Mouse (Mus musculus) urinary bladder, postnatal 4 days (tissue): ENCODE data around the gene Garnl3.
A peak's percentile ranks its signal among the peaks of the same experiment; 100 is the strongest.

Experiments used
- DNase-seq, 2 experiments: peaks; one replicate each; pipeline ENCODE4 v3.0.0; 2021 to 2022; ENCODE audit warnings: low spot score in 2 of 2

The Garnl3 gene

DNA sequence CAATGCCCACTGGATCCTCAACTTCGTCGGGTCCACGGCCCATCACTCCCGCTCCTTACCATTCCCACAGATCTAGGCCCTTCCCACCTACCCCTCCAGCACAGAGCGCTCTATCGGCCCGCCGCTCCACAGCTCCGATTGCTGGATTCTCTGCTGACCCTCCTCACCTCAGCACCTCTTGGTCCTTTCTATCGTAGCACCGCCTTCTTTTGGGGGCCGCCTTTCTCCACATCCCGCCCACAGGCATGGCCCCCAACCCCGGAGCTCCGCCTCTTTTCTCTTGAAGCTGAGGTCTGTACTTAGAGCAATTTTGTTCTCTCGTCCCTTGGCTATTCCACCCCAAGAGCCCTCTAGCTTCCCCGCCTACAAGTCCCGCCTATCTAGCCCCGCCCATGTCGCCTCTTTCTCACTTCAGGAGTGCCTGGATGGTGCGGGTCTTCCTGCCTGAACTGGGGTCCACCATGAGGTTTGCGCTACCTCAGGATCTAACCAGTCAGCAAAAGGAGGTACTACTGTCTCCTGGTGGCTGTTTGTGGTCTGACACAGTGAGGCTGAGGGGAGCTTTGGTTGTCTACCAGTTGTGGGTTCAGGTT, at the start of gene Garnl3:
Gene Garnl3 (minus strand): TSS at position 155 of the 593 bp plus-strand sequence.
- peak; percentile 68 to 74 for DNase-seq

DNA sequence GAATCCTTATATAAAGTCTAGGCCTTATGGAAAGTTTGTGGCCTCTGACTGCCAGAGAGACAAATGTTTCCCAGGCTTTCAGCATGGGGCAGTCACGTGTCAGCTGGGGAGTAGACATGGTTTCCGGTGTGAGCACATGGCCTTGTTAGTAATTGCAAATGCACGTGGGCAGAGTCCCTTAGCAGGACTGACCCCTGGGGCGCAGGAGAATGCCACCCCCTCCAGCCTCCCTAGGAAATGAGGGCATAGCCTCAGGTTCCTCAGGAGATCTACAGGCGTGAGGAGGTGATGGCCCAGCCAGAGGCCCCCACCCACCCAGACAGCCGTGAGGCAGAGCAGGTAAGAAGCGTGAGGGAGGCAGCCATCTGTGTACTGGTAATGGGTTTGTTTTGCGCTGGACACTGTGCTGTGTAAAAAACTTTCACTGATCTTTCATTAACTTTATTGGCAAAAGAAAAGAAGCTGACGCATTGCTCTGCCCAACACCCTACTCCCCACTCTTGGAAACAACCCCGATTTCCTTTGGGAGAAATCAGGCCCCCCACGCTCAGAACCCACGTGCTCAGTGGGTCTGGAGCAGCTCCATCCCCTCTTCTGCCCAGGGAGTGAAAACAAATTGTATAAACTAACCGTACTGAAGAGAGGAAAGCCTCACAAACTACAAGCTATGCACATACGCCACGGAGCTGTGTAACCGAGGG, 48.6 kb upstream of the Garnl3 start:
- DNase-seq: no peak

DNA sequence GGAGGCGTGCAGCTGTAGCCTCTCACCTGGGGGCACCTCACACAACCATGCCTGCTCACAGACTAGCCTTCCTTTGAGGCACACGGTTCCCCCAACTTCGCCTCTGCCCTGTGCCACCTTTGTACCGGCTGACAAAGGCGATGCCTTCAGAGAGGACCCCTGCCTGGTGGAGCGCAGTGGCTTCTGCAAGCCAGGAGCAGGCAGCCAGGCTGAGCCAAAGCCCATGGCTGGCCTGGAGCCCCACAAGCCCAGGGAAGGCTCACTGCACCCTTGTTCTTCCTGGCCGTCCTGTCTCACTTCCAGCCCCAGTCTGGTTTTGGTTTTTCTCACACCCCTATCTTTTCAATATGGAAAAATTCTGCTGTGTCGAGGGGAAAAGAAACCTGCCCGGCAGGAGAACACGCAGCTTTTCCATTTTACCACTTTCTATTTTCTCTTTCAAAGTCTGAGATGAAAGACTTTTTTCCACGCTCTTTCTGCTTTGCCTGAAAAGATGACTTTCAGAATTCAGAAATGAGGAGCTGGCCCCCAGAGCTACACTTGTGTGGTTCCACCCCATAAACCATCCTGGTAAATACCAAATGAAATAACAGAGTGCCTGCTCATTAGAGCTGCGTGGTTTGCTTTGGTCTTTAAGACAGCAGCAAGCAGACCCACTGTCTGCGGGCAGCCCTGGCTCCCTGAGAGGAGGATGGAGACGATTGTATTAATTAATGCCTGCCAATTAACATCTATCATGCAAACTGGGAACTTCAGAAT, 47.9 kb upstream of the Garnl3 start:
- DNase-seq: no peak

DNA sequence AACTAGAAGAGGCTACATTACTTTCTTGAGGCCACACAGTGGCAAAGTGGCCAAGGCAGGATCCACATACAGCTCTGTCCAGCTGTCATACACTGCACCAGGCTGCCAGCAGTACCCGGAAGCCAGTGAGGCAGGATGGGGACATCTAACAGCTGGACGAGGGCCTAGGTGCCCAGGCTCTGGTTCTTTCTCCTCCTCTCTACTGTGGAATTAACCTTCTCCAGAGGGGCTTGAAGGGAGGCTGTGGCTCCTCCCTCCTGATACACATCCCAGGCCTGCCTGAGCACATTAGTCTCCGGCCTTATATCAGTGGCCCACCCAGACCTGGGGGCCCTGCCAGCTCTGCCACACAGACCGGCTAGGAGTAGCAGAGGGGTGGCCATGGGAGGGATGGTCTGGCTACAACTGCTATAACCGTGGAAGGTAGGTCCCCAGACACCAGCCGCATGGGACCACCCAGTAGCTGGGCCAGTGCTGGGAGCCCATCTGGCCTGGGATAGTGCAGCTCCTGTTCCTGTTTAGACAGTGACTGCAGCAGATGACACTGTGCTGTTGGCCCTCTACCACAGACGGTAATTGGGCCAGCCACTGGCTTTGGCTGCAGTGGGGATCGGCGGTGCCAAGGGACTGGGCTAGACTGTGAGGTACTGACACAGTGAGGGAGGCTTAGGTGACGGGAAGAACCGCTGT, 46.9 kb upstream of the Garnl3 start:
- no peak for DNase-seq

DNA sequence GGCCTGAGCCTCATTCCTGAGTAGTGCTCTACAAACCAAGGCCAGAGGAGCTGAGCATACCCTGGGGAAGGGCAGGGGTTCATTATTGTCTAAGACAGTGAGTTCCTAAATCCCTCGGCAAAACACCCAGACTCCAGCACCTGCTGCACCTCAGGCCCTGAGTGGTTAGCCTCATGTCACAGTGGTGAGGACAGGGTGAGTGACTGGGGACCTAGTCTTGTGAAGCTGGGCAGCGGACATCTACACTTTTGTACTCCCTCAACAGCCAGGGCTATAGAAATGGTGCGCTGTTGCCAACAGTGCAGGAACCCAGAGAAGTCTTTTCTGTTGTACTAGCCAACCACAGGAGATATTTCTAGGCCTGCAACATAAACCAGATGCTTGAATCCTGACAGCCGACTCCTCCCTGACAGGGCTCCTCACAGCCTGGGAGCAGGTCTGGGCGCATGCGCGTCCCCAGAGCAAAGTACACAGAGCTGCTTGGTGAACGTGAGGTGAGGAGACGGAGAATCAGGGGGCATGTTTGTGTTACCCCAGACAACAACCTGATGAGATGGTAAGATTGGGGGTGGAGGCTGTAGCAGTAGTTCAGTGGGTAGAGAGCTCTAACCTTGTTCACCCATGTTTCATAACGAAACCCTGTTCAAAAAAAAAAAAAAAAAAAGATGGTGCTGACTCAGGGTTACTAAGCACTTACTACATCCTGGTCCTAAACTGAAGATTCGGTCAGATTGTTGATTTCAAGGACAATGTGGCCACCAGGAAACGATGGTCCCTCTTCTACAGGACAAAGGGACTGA, 46.2 kb upstream of the Garnl3 start:
- peak in 1 of 2 experiments; percentile 40 for DNase-seq

DNA sequence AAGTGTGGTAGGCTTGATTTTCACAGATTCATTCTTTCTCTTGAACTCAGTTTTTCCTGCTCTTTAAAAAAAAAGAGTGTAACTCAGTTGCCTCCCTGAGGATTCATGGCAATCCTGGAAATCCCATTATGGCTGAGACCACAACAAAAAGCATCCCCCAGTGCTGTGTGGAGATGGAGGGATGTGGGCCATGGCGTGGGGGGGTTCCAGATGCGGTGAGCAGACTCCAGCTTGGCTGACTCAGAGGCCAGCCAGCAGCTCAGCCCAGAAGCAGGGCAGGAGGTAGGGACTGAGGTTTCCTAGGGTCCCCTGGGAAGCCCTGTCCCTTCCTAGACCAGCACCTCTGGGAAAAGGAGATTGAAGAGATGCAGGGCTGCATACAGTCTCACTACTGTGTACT, 45.5 kb upstream of the Garnl3 start:
- no peak for DNase-seq

DNA sequence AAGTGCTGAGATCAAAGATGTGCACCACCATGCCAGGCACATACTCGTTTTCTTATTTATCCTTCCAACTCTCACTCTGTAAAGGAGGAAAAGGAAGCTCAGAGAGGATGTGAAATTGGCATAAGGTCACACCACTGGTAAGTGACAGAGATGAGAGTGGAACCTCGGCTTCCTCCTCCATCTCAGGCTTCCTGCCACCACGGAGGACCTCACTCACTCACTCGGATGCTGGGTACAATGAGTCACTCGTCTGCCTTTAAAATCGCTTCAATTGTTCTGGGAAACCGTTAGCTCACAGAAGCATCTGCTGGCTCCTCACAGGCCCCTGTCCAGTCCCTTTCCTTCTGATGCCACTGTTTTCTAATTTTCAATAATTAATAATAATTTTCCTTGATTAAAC, 45.1 kb upstream of the Garnl3 start:
- no peak for DNase-seq

DNA sequence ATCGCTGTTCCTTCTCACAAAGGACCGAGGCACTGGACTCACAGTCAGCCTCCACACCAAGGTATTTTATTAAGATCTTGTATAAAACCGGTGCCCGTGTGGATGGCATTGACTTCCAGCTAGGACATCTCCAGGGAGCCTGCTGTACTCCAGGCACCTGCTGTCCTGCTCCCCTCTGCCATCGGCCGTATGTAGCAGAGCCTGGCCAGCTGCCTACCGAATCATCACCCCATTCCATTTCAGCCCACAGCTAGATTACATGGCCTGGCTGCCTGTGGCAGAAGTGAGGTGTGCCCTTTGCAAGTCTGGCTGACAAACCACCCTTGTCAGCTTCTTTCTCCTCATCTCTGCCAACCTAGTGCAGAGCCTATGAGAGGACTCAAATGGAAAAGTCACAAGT, 42.2 kb upstream of the Garnl3 start:
- DNase-seq: no peak

DNA sequence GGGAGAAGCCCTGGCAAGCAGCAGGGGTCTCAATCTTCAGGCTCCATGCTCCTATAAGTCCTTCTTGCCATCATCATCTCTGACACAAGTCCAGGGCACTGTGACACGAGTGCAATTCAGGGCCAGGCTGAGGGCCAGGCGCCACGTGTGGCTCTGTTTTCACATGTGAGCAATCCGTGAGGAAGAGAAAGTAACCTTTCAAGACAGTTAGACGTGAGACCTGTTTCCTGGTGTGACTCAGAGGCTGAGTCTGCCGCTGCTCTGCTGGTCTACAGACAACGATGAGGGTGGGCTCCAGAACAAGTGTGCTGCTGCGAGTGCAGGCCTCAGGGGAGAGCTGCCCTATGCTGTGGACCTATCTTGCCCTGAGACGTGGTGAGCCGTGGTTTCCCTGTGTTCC, 41.7 kb upstream of the Garnl3 start:
- DNase-seq: no peak

DNA sequence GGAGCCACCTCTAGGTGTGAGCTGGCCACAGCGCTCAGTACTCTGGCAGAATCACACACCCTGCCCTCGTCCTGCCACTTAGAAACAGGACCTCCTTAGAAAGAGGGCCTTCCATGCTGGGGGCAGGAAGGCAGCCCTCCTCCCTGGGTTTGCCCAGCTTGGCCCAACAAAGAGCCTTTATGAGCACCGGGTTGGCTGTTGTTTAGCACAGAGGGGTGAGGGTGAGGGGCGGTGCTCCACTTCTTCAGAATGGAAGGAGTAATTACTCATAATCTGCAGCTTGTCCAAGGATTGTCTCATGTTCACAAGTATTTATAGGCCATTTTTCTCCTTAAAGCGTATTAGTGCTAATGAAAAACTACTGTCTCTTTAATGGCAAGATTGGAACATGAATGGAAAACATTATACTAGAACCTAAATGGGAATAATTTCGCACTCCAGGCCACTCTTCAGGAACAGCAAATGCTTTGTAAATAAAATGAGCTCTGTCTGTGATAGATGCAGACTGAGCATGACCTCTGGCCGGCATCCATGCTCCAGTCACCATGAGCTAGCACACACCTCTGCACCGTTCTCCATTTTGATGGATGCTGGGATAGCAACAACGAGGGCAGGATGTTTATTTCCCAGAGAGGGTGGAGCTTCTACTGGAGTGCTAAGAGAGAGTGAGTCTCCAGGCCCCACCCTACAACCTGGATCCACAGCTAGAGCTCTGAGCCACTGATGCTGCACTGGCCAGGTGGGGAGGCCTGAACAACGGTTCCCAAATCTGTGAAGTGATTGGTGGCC, 39.5 kb upstream of the Garnl3 start:
- no peak for DNase-seq

DNA sequence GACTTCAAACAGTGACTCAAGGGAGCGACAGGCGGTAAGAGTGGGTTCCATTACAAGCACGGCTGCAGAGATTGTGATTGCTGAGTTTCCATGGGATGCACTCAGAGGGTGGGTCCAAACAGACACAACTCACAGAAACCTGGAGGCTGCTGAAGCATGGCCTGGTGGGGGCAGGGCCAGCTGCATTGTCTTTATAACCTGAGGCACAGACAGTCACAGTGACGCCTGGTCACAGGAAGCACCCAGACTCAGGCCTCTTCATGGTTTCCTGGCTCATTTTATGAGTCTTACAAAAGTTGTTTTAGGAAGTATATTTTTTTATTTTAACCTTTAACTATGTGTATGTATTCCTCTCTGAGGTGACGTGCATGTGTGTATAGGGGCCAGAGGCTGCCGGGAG, 38.0 kb upstream of the Garnl3 start:
- DNase-seq: no peak

DNA sequence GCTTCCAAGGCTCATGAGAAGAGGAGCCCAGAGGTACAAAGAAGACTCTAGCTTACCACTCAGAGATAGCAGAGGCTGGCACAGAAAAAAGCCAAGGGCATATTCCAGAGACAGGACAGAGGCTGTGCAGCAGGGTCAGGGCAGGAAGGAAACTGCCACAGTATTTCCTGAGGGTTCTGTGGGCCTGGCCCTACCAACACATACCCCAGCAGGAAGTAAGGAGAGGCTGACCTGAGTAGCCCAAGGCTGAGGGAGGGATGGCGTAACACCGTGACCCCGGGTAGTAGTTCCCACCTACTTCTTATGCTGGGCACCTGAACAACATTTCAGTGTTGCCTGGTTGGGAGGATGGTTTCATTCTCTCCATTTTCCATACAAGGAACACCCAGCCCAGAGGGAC, 35.6 kb upstream of the Garnl3 start:
- no peak for DNase-seq

DNA sequence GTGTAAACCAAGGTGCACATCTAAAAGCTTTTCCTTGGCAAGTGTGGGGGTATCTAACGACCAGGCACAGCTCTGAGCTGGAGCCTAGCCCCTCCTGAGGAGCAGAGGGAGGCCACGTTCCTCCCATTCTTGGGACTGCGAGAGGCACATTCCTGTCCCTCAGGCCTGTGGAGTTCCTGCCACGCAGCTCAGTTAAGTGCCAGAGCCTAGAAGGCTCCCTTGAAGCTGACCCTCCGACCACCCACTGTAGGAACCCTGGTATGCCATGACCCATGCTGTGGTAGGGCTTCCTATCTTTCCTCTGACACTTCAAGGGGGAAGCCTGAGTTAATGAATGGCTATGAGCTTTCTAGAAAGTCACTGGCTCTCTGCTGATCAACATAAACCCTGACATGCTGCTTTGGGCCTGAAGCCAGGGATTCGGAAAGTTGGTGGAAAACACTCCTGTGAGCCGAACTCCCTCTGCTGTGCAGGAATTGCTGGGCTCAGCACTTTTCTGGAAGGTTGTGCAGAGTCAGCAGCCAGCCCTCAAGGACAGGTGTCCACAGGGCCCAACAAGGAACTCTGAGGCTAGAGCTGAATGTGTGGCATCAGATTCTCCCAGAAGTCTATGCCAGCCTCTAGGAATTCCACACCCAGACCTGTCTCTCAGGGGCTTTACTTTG, 34.4 kb upstream of the Garnl3 start:
- peak in 1 of 2 experiments; percentile 44 for DNase-seq

DNA sequence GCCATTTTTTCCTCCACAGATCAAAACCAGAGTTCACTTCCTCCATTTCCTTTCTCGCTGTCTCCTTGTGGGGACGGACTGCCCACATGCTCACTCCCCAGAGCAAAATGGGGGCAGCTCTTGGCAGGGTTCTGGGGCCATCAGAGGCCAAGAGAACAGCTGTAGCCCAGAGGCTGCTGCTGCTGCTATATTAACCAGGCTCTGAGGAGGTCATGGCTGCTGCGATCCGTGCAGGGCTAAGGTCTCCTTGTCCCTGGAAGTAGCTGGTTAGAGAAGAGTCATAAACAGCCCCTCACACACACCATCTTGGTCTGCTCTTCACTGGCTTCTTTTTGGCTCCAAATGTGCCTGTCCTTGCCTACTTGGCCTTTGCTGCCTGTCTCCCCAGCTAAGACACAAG, 33.8 kb upstream of the Garnl3 start:
- no peak for DNase-seq

DNA sequence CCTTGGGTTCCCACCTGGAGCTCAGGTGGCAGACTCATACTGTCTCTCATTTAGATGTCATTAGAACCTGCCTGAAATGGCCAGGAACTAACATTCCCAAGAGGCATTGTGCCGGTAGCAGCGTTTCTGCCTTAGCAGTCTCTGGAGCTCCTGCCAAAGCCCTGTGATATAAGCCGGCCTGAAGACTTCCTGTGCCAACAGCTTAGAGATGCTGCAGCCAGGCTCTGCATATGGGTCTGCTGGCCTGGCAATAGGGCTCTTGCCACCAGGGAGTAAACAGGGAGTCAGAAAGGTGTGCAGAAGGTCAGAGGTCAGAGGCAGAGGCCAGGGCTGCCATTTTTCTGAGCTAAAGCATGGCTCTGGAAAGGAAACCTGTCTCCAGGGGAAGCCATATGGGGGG, 33.2 kb upstream of the Garnl3 start:
- no peak for DNase-seq

DNA sequence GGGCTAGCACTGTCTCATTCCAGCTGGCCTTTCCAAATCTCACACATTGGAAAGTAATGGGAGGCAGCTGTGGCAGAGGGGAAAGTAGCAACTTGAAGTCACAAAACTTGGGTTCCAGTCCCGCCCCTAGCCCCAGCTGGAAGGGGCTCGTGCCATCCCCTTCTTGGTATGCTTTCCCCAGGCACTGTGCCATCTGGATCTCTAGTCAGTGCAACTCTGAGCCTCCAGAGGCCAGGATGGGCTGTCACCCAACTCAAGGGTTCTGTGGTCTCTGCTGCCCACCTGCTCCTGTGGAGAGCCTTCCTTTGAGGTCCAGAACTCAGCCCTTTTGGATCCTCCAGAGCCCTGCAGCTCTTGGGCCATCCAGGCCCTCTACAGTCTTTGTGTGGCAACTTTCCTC, 30.7 kb upstream of the Garnl3 start:
- no peak for DNase-seq

DNA sequence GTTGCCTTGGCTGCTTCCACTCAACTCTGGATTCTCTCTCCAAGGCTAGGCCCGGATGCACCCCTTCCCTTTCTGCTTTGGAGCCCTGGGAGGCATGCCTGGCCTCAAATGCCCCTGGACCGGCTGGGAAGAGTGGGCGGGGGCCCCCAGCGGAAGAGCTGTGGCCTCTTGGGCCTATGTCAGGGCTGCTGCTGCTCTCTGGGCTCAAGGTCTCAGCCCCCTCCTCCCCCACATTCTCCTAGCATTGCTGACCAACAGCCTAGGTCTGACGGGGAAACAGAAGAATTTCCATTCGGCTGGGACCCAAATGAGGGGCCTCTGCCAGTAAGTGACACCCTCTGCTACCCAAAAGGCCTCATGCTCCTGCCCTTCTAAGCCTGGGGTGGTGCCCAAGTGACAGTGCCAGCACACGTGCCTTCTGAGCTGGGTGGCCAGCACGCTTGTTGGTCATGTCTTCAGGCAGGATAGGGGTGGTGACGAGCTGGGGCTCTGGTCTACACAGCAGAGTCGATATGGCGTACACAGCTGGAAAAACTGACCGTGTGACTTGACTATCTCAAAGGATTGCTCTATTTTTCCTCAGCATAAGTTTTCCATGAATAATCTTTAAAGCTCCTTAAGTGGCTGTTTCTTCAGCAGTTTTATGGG, 29.0 kb upstream of the Garnl3 start:
- DNase-seq: peak in 1 of 2 experiments; percentile 68

DNA sequence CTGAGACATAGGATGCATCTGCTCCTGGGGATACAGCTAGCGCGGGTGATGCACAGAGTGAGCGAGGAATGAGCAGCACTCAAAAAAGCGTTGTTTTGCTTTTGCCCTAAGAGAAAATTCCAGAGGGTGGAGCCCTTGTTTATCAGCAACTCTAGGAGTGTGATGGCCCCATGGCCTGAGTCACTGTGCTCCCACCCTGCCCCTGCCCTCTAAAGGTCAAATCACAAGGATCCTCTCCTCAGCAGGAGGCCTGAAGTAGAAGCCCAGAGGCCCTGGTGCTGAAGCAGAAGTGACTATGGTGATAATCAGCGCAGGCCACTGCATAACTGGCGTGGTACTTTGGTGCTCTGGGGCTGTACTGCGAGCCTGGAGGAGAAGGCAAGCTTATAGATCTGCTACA, 28.1 kb upstream of the Garnl3 start:
- no peak for DNase-seq

DNA sequence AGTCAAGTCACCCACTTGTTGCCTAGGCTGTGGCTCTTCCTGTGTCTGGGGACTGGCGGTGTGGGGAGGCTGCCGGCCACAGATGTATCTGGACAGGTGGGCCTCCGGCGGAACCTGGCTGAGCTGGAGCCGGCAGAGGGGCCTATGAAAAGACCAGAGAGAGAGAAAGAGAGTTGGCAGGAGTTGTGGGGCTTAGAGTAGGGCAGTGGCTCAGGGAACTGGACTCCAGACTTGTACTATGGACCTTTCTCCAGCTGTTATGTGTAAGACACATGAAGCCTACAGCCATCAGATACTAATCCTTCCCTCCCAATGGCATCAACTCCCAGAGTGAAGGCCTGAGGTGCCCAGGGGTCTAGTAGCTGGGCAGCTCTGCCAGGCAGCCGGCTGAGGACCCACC, 27.4 kb upstream of the Garnl3 start:
- DNase-seq: no peak

DNA sequence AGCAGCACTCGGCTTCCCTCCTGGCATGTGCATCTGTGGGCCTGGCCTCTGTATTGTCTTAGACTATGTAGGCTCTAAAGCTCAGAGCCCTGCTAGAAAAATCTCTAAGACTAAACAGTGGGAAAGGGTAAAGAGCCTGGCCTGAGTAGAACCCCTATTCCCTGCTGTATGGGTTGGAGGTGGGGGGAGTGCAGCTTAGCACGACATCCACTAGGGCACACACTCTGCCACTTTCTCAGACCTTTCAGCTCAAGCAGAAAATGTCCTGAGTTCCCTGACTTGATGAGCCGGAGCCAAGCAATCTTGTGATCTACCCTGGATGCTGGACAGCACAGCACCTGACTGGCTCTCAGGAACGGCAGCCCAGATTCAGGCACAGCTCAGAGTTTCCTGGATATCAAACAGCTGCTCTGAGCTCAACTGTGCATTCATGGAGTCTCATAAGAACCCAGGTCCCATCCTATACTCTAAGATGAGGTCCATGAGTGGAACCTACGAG, 24.9 kb upstream of the Garnl3 start:
- DNase-seq: no peak
